Mouse (Mus musculus): ENCODE measurements around the gene Oas3.

Gene Oas3

GRCm38 (mm10) chr5:120711827-120712226 lies 65.6 kb downstream of the Oas3 start, which contains the start of gene Dtx1:
TSS of gene Dtx1 (minus strand) at chr5:120711927.
- in situ Hi-C loops (cut with MboI; ENCODE audit: low pct_unique_long_range_greater_than_20kb in 1 of 2, low sequenced_read_pairs in 2 of 2, unreplicated experiment in 1 of 2), result loop anchor here in 1 of 2 experiments (5.0 to 10.0 kb wide), 2 partner anchors 35 to 87 kb away; no protein-coding TSS in a partner anchor

GRCm38 (mm10) chr5:120711416-120711815 lies 66.0 kb downstream of the Oas3 start:
- in situ Hi-C loops (cut with MboI; ENCODE audit: low pct_unique_long_range_greater_than_20kb in 1 of 2, low sequenced_read_pairs in 2 of 2, unreplicated experiment in 1 of 2), result loop anchor here in 1 of 2 experiments (5.0 to 10.0 kb wide), 2 partner anchors 34 to 87 kb away; no protein-coding TSS in a partner anchor

GRCm38 (mm10) chr5:120710826-120711248 lies 66.6 kb downstream of the Oas3 start:
- in situ Hi-C loops (cut with MboI; ENCODE audit: low pct_unique_long_range_greater_than_20kb in 1 of 2, low sequenced_read_pairs in 2 of 2, unreplicated experiment in 1 of 2), result loop anchor here in 1 of 2 experiments (5.0 to 10.0 kb wide), 2 partner anchors 34 to 86 kb away; no protein-coding TSS in a partner anchor

GRCm38 (mm10) chr5:120710161-120710825 lies 67.2 kb downstream of the Oas3 start:
- in situ Hi-C loops (cut with MboI; ENCODE audit: low pct_unique_long_range_greater_than_20kb in 1 of 2, low sequenced_read_pairs in 2 of 2, unreplicated experiment in 1 of 2), result loop anchor here in 1 of 2 experiments (5.0 to 10.0 kb wide), 2 partner anchors 33 to 85 kb away; no protein-coding TSS in a partner anchor

- in situ Hi-C loops (cut with MboI; ENCODE audit: low pct_unique_long_range_greater_than_20kb in 1 of 2, low sequenced_read_pairs in 2 of 2, unreplicated experiment in 1 of 2), result no loop called here
These were observed 70.5 kb downstream of the Oas3 start for GRCm38 (mm10) chr5:120706976-120707375.

- in situ Hi-C loops (cut with MboI; ENCODE audit: low pct_unique_long_range_greater_than_20kb in 1 of 2, low sequenced_read_pairs in 2 of 2, unreplicated experiment in 1 of 2), result no loop called here
These were observed 70.9 kb downstream of the Oas3 start for GRCm38 (mm10) chr5:120706541-120706940.

- in situ Hi-C loops (cut with MboI; ENCODE audit: low pct_unique_long_range_greater_than_20kb in 1 of 2, low sequenced_read_pairs in 2 of 2, unreplicated experiment in 1 of 2), result no loop called here
These were observed 73.0 kb downstream of the Oas3 start for GRCm38 (mm10) chr5:120704421-120704820.

- in situ Hi-C loops (cut with MboI; ENCODE audit: low pct_unique_long_range_greater_than_20kb in 1 of 2, low sequenced_read_pairs in 2 of 2, unreplicated experiment in 1 of 2), result no loop called here
These were observed 73.8 kb downstream of the Oas3 start for GRCm38 (mm10) chr5:120703660-120704059.

Data from mouse embryonic stem cell (cell line).